Mouse (Mus musculus): ENCODE results near the gene Atn1.

DNA sequence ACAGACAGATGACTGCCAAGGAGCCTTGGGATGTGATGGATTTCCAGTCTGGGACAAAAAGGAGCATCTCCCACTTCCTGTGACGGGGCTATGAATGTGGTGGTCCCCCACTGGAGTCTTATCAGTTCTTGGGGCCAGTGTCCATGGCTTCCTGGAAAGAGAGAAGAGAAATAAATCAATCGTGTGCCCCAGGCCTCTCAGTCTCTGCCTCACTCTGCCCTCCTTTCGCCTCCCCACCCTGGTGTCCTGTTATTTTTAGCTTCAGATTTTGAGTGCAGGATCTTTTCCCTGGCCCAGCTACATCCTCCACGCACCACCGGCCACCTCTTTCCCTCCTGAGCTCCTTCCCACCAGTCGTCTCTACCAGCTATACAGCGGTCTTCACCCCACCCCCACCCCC is 13.7 kb upstream of the Atn1 start:
- TF ChIP-seq CTCF (IDR thresholded peaks at IDR 0.05; ENCODE audit: low read depth): no peak
- TF ChIP-seq EP300 (optimal IDR thresholded peaks at IDR 0.05): no peak

Measured in stomach, postnatal 0 days (tissue).